Mouse (Mus musculus) stomach, embryonic 16.5 days (tissue): ENCODE data around the gene Vcl. TPM values are rescaled to one million over a fixed set of nuclear protein-coding genes. Genes with fewer than 3 reads are reported as not detected.

Source experiments
- ATAC-seq: fragments of 200-750 bp; cut with Nextera tagmentation; 2 replicates; pipeline ENCODE4 v1.8.0; 2017; ENCODE audit warnings: moderate number of reproducible peaks, moderate TSS enrichment; ENCODE audit not compliant: insufficient read depth, low FRiP score
- H3K27ac ChIP-seq: fragments of 300-500 bp; sonication (generic); 2 replicates; pipeline ENCODE4 v1.5.1; 2014; ENCODE audit warnings: low read length
- H3K27me3 ChIP-seq: fragments of 300-500 bp; sonication (generic); 2 replicates; pipeline ENCODE4 v1.6.1; 2014; ENCODE audit warnings: low read length, control low read depth, mixed read lengths; ENCODE audit not compliant: control insufficient read depth, insufficient read depth
- H3K36me3 ChIP-seq: fragments of 300-500 bp; sonication (generic); 2 replicates; pipeline ENCODE4 v1.6.1; 2014; ENCODE audit warnings: low read length; ENCODE audit not compliant: control insufficient read depth, insufficient read depth
- H3K4me1 ChIP-seq: fragments of 300-500 bp; sonication (generic); 2 replicates; pipeline ENCODE4 v1.6.1; 2014; ENCODE audit warnings: low read length, control low read depth, mixed read lengths; ENCODE audit not compliant: control insufficient read depth, insufficient read depth
- H3K4me2 ChIP-seq: fragments of 300-500 bp; sonication (generic); 2 replicates; pipeline ENCODE4 v1.6.1; 2014; ENCODE audit warnings: low read depth, low read length, mixed read lengths
- H3K4me3 ChIP-seq: fragments of 300-500 bp; sonication (generic); replicated peaks from 2 replicates; pipeline ENCODE4 v1.5.1; 2014; ENCODE audit warnings: mild to moderate bottlenecking, low read length
- H3K9ac ChIP-seq: fragments of 300-500 bp; sonication (generic); 2 replicates; pipeline ENCODE4 v1.6.1; 2014; ENCODE audit warnings: low read length
- H3K9me3 ChIP-seq: fragments of 300-500 bp; sonication (generic); replicated peaks from 2 replicates; pipeline ENCODE4 v1.6.1; 2016; ENCODE audit warnings: low read length, control low read depth; ENCODE audit not compliant: control insufficient read depth
- WGBS: fragments of 180-500 bp; shearing (Covaris S2); extraction: QIAGEN DNeasy Blood & Tissue Kit; methylation state at CpG from one replicate; pipeline ENCODE4 v1.1.7; 2014; 5-methylcytosine and 5-hydroxymethylcytosine counted together
- polyA plus RNA-seq: library from polyadenylated mRNA; unstranded; fragments of >200 nt; fragmentation: Nextera tagmentation; extraction: Ambion mirVana; gene quantifications from 2 replicates; pipeline ENCODE4 v1.2.1, GENCODE M21; 2015

Gene Vcl
- polyA plus RNA-seq, 1 experiment from 2014 or later = 108 TPM

GRCm38 (mm10) chr14:21058972-21059371, 129.8 kb downstream of the Vcl start:
- H3K4me1 ChIP-seq = no peaks in the 10 kb centered on the region

GRCm38 (mm10) chr14:21062766-21063513, 133.7 kb downstream of the Vcl start:
- 58% methylated on average over 5 of the region's 5 CpGs for WGBS
- H3K9me3 ChIP-seq = no peaks in the 10 kb centered on the region
- no peak overlapping the region for H3K9ac ChIP-seq
- no peak for ATAC-seq
- no peaks in the 10 kb centered on the region for H3K27me3 ChIP-seq
- H3K36me3 ChIP-seq = no peaks in the 10 kb centered on the region
- peaks cover 10% of the 10 kb centered on the region for H3K4me1 ChIP-seq
- no peak overlapping the region for H3K27ac ChIP-seq
- no peak overlapping the region for H3K4me2 ChIP-seq
- H3K4me3 ChIP-seq = no peak overlapping the region

More at GRCm38 (mm10) chr14:21058972-21059371, 129.8 kb downstream of the Vcl start:
- H3K9me3 ChIP-seq = no peaks in the 10 kb centered on the region
- ATAC-seq = no peak
- H3K27me3 ChIP-seq = no peaks in the 10 kb centered on the region
- no peak overlapping the region for H3K4me3 ChIP-seq
- WGBS = 83% methylated on average over 2 of the region's 2 CpGs
- H3K9ac ChIP-seq = no peak overlapping the region
- no peak overlapping the region for H3K4me2 ChIP-seq
- no peak overlapping the region for H3K27ac ChIP-seq
- no peaks in the 10 kb centered on the region for H3K36me3 ChIP-seq

- Histone ChIP-seq H3K27ac (no peak overlapping the region), H3K4me1 (peaks cover 10% of the 10 kb centered on the region), H3K27me3 (no peaks in the 10 kb centered on the region), H3K9me3 (no peaks in the 10 kb centered on the region), H3K4me2 (no peak overlapping the region), H3K4me3 (no peak overlapping the region), H3K9ac (no peak overlapping the region), H3K36me3 (no peaks in the 10 kb centered on the region)
- WGBS = 6% methylated on average over 1 of the region's 1 CpGs
- no peak for ATAC-seq
These were observed 135.1 kb downstream of the Vcl start for GRCm38 (mm10) chr14:21064321-21064720.

- whole genome bisulfite sequencing = 38% methylated on average over 8 of the region's 8 CpGs
- H3K27ac ChIP-seq = no peak overlapping the region
- ATAC-seq = no peak
These were observed 136.4 kb downstream of the Vcl start for GRCm38 (mm10) chr14:21065490-21066162.

GRCm38 (mm10) chr14:21069594-21069993, 140.4 kb downstream of the Vcl start:
- Histone ChIP-seq H3K4me3 (no peak overlapping the region), H3K27me3 (no peaks in the 10 kb centered on the region), H3K36me3 (no peaks in the 10 kb centered on the region), H3K9ac (no peak overlapping the region), H3K4me1 (peaks cover 10% of the 10 kb centered on the region), H3K9me3 (no peaks in the 10 kb centered on the region), H3K27ac (no peak overlapping the region), H3K4me2 (no peak overlapping the region)
- ATAC-seq = no peak
- 86% methylated on average over 5 of the region's 5 CpGs for WGBS

More at GRCm38 (mm10) chr14:21065490-21066162, 136.4 kb downstream of the Vcl start:
- Histone ChIP-seq H3K9me3 (no peaks in the 10 kb centered on the region), H3K36me3 (no peaks in the 10 kb centered on the region), H3K4me1 (peaks cover 10% of the 10 kb centered on the region), H3K4me3 (no peak overlapping the region), H3K4me2 (no peak overlapping the region), H3K27me3 (no peaks in the 10 kb centered on the region), H3K9ac (no peak overlapping the region)

GRCm38 (mm10) chr14:21073981-21074380, 144.8 kb downstream of the Vcl start:
- Histone ChIP-seq H3K4me2 (no peak overlapping the region), H3K4me3 (no peak overlapping the region), H3K36me3 (no peaks in the 10 kb centered on the region), H3K27ac (no peak overlapping the region), H3K9ac (no peak overlapping the region), H3K27me3 (no peaks in the 10 kb centered on the region), H3K9me3 (no peaks in the 10 kb centered on the region), H3K4me1 (peaks cover 14% of the 10 kb centered on the region; the same call in 1 of the 2 replicates)
- WGBS = 61% methylated on average over 3 of the region's 3 CpGs
- no peak for ATAC-seq

- Histone ChIP-seq H3K4me3 (peak overlapping the region; percentile 71; the same call in 1 of the 2 replicates), H3K27me3 (no peaks in the 10 kb centered on the region), H3K9me3 (no peaks in the 10 kb centered on the region), H3K27ac (no peak overlapping the region; the same call in none of the 2 replicates), H3K36me3 (no peaks in the 10 kb centered on the region), H3K4me1 (peaks cover 17% of the 10 kb centered on the region; the same call in 1 of the 2 replicates), H3K9ac (peak overlapping the region; percentile 80; the same call in 1 of the 2 replicates), H3K4me2 (peak overlapping the region; percentile 86)
- WGBS = 31% methylated on average over 11 of the region's 11 CpGs
- no peak for ATAC-seq
These were observed 145.5 kb downstream of the Vcl start for GRCm38 (mm10) chr14:21074398-21075320.

GRCm38 (mm10) chr14:21075751-21076500, 146.7 kb downstream of the Vcl start:
- Histone ChIP-seq H3K27ac (peak overlapping the region; percentile 87), H3K9me3 (no peaks in the 10 kb centered on the region), H3K9ac (peak overlapping the region; percentile 80), H3K36me3 (no peaks in the 10 kb centered on the region), H3K27me3 (no peaks in the 10 kb centered on the region), H3K4me2 (peak overlapping the region; percentile 86), H3K4me3 (peak overlapping the region; percentile 71), H3K4me1 (peaks cover 21% of the 10 kb centered on the region; the same call in 1 of the 2 replicates)
- under 1% methylated on average over 59 of the region's 59 CpGs for WGBS
- peak; percentile 98 for ATAC-seq
